In genomic region chr5:137611245-137611602, GRCm38 (mm10) we compare ENCODE assay signal across 8 mouse cellular contexts. TPM values are rescaled to one million over a fixed set of nuclear protein-coding genes. Genes with fewer than 3 reads are reported as not detected.
DNase-seq lines count a peak whose midpoint lies in the region; ATAC-seq and TF ChIP-seq lines count a peak whose summit lies in the region.

No protein-coding gene starts in this region.

- H3K4me3 ChIP-seq in forebrain, embryonic 12.5 days (replicated peaks) = no peak overlapping the region
- no peak overlapping the region for H3K4me3 ChIP-seq in forebrain, postnatal 0 days (ENCODE audit: low read depth, low read length)
- H3K4me3 ChIP-seq in hindbrain, embryonic 12.5 days = peak overlapping the region; percentile 18; the same call in 1 of the 2 replicates
- H3K4me3 ChIP-seq in neural tube, embryonic 15.5 days (replicated peaks) = 0 out of 2 replicates have a peak overlapping the region, but pooled peaks have one; percentile 3

- WGBS in forebrain, embryonic 12.5 days = 37% methylated on average over 6 of the region's 6 CpGs
- 15% methylated on average over 6 of the region's 6 CpGs for WGBS in forebrain, postnatal 0 days
- WGBS in hindbrain, embryonic 12.5 days = 17% methylated on average over 6 of the region's 6 CpGs
- WGBS in neural tube, embryonic 15.5 days = 25% methylated on average over 6 of the region's 6 CpGs

- peaks cover 24% of the 10 kb centered on the region for H3K27me3 ChIP-seq in forebrain, embryonic 12.5 days
- H3K27me3 ChIP-seq in forebrain, postnatal 0 days (ENCODE audit: insufficient read depth, low read length) = peaks cover 6% of the 10 kb centered on the region; the same call in 1 of the 2 replicates
- peaks cover 23% of the 10 kb centered on the region for H3K27me3 ChIP-seq in hindbrain, embryonic 12.5 days
- peaks cover 13% of the 10 kb centered on the region for H3K27me3 ChIP-seq in neural tube, embryonic 15.5 days (replicated peaks)

- no peak for ATAC-seq in forebrain, embryonic 12.5 days (ENCODE audit: low FRiP score)
- no peak for ATAC-seq in forebrain, postnatal 0 days
- peak; percentile 35 for ATAC-seq in hindbrain, embryonic 12.5 days (ENCODE audit: low FRiP score)
- ATAC-seq in neural tube, embryonic 15.5 days (ENCODE audit: low FRiP score) = no peak

- H3K4me2 ChIP-seq in forebrain, embryonic 12.5 days = peak overlapping the region; percentile 19; the same call in 1 of the 2 replicates
- H3K4me2 ChIP-seq in forebrain, postnatal 0 days (ENCODE audit: low read depth) = no peak overlapping the region
- H3K4me2 ChIP-seq in hindbrain, embryonic 12.5 days (replicated peaks) = peak overlapping the region; percentile 38
- H3K4me2 ChIP-seq in neural tube, embryonic 15.5 days = peak overlapping the region; percentile 24

- H3K9me3 ChIP-seq in forebrain, embryonic 12.5 days = no peaks in the 10 kb centered on the region
- H3K9me3 ChIP-seq in forebrain, postnatal 0 days (ENCODE audit: low read length) = no peaks in the 10 kb centered on the region
- no peaks in the 10 kb centered on the region for H3K9me3 ChIP-seq in hindbrain, embryonic 12.5 days (replicated peaks)
- H3K9me3 ChIP-seq in neural tube, embryonic 15.5 days (replicated peaks) = no peaks in the 10 kb centered on the region

- TF ChIP-seq CTCF in forebrain, postnatal 0 days (IDR thresholded peaks at IDR 0.05; ENCODE audit: low read depth) = no peak

- DNase-seq in forebrain, postnatal 0 days = no peak
- DNase-seq in forelimb bud, embryonic 11.5 days (ENCODE audit: low read depth, low spot score) = peak; percentile 77
- peak; percentile 53 for DNase-seq in liver
- no peak for DNase-seq in cerebellum, postnatal 4 days (ENCODE audit: low spot score in 2 of 2)
- DNase-seq in left cerebral cortex, postnatal 36 days (ENCODE audit: low spot score in 2 of 2) = no peak

- H3K36me3 ChIP-seq in forebrain, embryonic 12.5 days (replicated peaks) = no peaks in the 10 kb centered on the region
- no peaks in the 10 kb centered on the region for H3K36me3 ChIP-seq in forebrain, postnatal 0 days (ENCODE audit: insufficient read depth)
- H3K36me3 ChIP-seq in hindbrain, embryonic 12.5 days = no peaks in the 10 kb centered on the region
- no peaks in the 10 kb centered on the region for H3K36me3 ChIP-seq in neural tube, embryonic 15.5 days

- H3K9ac ChIP-seq in forebrain, embryonic 12.5 days = no peak overlapping the region; the same call in 1 of the 2 replicates
- H3K9ac ChIP-seq in forebrain, postnatal 0 days = no peak overlapping the region
- 0 out of 2 replicates have a peak overlapping the region, but pooled peaks have one; percentile 23 for H3K9ac ChIP-seq in hindbrain, embryonic 12.5 days
- no peak overlapping the region for H3K9ac ChIP-seq in neural tube, embryonic 15.5 days (replicated peaks)

- peak overlapping the region; percentile 62 for H3K27ac ChIP-seq in forebrain, embryonic 12.5 days
- H3K27ac ChIP-seq in forebrain, postnatal 0 days (ENCODE audit: low read depth, low read length) = no peak overlapping the region
- peak overlapping the region; percentile 86 for H3K27ac ChIP-seq in hindbrain, embryonic 12.5 days
- H3K27ac ChIP-seq in neural tube, embryonic 15.5 days (replicated peaks) = peak overlapping the region; percentile 69

- H3K4me1 ChIP-seq in forebrain, embryonic 12.5 days = peaks cover 48% of the 10 kb centered on the region
- no peaks in the 10 kb centered on the region for H3K4me1 ChIP-seq in forebrain, postnatal 0 days (ENCODE audit: insufficient read depth)
- H3K4me1 ChIP-seq in hindbrain, embryonic 12.5 days = peaks cover 42% of the 10 kb centered on the region
- peaks cover 20% of the 10 kb centered on the region for H3K4me1 ChIP-seq in neural tube, embryonic 15.5 days

- intact Hi-C loops in left cerebral cortex, postnatal 36 days (cut with DNase I) = no loop called here

RNA-seq across cellular contexts. Expression of gene Pcolce, which starts 2.4 kb away (rescaled TPM):
- 30.6 and 39.7 TPM in 2 replicates for polyA plus RNA-seq in forebrain, embryonic 12.5 days (2016; fragmentation: Nextera tagmentation; extraction: Ambion mirVana)
- total RNA-seq in forebrain, postnatal 0 days (2014; rRNA removed) = 13.1 and 22.5 TPM in 2 replicates
- 18.1 and 20.3 TPM in 2 replicates for polyA plus RNA-seq in forebrain, postnatal 0 days (2015; fragmentation: Nextera tagmentation; extraction: Ambion mirVana)
- polyA plus RNA-seq in hindbrain, embryonic 12.5 days (2016; fragmentation: Nextera tagmentation; extraction: Ambion mirVana) = 66.6 and 82.5 TPM in 2 replicates
- polyA plus RNA-seq in neural tube, embryonic 15.5 days (2015; fragmentation: Nextera tagmentation; extraction: Ambion mirVana) = 48.4 and 54.1 TPM in 2 replicates
- 10 to 100 TPM in 1 of 2 experiments, 1 to 10 TPM in 1; 8.6 to 14.9 TPM for total RNA-seq in left cerebral cortex, postnatal 36 days (2021)

RNA-seq across cellular contexts. Expression of gene Mospd3, which starts 10.4 kb away (rescaled TPM):
- polyA plus RNA-seq in forebrain, embryonic 12.5 days (2016; fragmentation: Nextera tagmentation; extraction: Ambion mirVana) = 25.7 and 29.0 TPM in 2 replicates
- total RNA-seq in forebrain, postnatal 0 days (2014; rRNA removed) = 4.9 and 5.8 TPM in 2 replicates
- polyA plus RNA-seq in forebrain, postnatal 0 days (2015; fragmentation: Nextera tagmentation; extraction: Ambion mirVana) = 61.5 and 67.9 TPM in 2 replicates
- polyA plus RNA-seq in hindbrain, embryonic 12.5 days (2016; fragmentation: Nextera tagmentation; extraction: Ambion mirVana) = 38.7 and 40.0 TPM in 2 replicates
- 64.6 and 66.9 TPM in 2 replicates for polyA plus RNA-seq in neural tube, embryonic 15.5 days (2015; fragmentation: Nextera tagmentation; extraction: Ambion mirVana)
- 10 to 100 TPM; 19.4 to 26.4 TPM for total RNA-seq in left cerebral cortex, postnatal 36 days (2021)

RNA-seq across cellular contexts. Expression of gene Fbxo24, which starts 17.6 kb away (rescaled TPM):
- polyA plus RNA-seq in forebrain, embryonic 12.5 days (2016; fragmentation: Nextera tagmentation; extraction: Ambion mirVana) = 0.26 and 0.45 TPM in 2 replicates
- 0.23 and 0.24 TPM in 2 replicates for total RNA-seq in forebrain, postnatal 0 days (2014; rRNA removed)
- polyA plus RNA-seq in forebrain, postnatal 0 days (2015; fragmentation: Nextera tagmentation; extraction: Ambion mirVana) = 0.09 and 0.10 TPM in 2 replicates
- polyA plus RNA-seq in hindbrain, embryonic 12.5 days (2016; fragmentation: Nextera tagmentation; extraction: Ambion mirVana) = 0.23 and 0.25 TPM in 2 replicates
- polyA plus RNA-seq in neural tube, embryonic 15.5 days (2015; fragmentation: Nextera tagmentation; extraction: Ambion mirVana) = 0.09 and 0.17 TPM in 2 replicates
- under 1 TPM; 0.20 to 0.25 TPM for total RNA-seq in left cerebral cortex, postnatal 36 days (2021)

RNA-seq across cellular contexts. Expression of gene Lrch4, which starts 17.7 kb away (rescaled TPM):
- 29.8 and 35.1 TPM in 2 replicates for polyA plus RNA-seq in forebrain, embryonic 12.5 days (2016; fragmentation: Nextera tagmentation; extraction: Ambion mirVana)
- total RNA-seq in forebrain, postnatal 0 days (2014; rRNA removed) = 3.3 and 5.6 TPM in 2 replicates
- polyA plus RNA-seq in forebrain, postnatal 0 days (2015; fragmentation: Nextera tagmentation; extraction: Ambion mirVana) = 11.3 and 12.8 TPM in 2 replicates
- 32.4 and 34.3 TPM in 2 replicates for polyA plus RNA-seq in hindbrain, embryonic 12.5 days (2016; fragmentation: Nextera tagmentation; extraction: Ambion mirVana)
- 16.0 and 27.4 TPM in 2 replicates for polyA plus RNA-seq in neural tube, embryonic 15.5 days (2015; fragmentation: Nextera tagmentation; extraction: Ambion mirVana)
- 10 to 100 TPM; 11.3 to 19.4 TPM for total RNA-seq in left cerebral cortex, postnatal 36 days (2021)

RNA-seq across cellular contexts. Expression of gene Gm20605, which starts 17.8 kb away (rescaled TPM):
- 9.6 and 10.1 TPM in 2 replicates for polyA plus RNA-seq in forebrain, embryonic 12.5 days (2016; fragmentation: Nextera tagmentation; extraction: Ambion mirVana)
- 3.6 and 6.1 TPM in 2 replicates for total RNA-seq in forebrain, postnatal 0 days (2014; rRNA removed)
- 1.9 and 2.4 TPM in 2 replicates for polyA plus RNA-seq in forebrain, postnatal 0 days (2015; fragmentation: Nextera tagmentation; extraction: Ambion mirVana)
- polyA plus RNA-seq in hindbrain, embryonic 12.5 days (2016; fragmentation: Nextera tagmentation; extraction: Ambion mirVana) = 8.3 and 10.8 TPM in 2 replicates
- polyA plus RNA-seq in neural tube, embryonic 15.5 days (2015; fragmentation: Nextera tagmentation; extraction: Ambion mirVana) = 7.9 and 9.0 TPM in 2 replicates
- 10 to 100 TPM in 1 of 2 experiments, 1 to 10 TPM in 1; 5.5 to 11.7 TPM for total RNA-seq in left cerebral cortex, postnatal 36 days (2021)

Comparison
In these comparisons a context has a peak if more than half of its experiments do, and no peak if none do; other contexts are left out.
1. H3K4me3 ChIP-seq: peak in hindbrain, embryonic 12.5 days (single experiment) and neural tube, embryonic 15.5 days (single experiment); none in forebrain, embryonic 12.5 days (single experiment) and forebrain, postnatal 0 days (single experiment).
2. DNase-seq: peak in forelimb bud, embryonic 11.5 days (single experiment) and liver (single experiment); none in forebrain, postnatal 0 days (single experiment), cerebellum, postnatal 4 days (0 of 2) and left cerebral cortex, postnatal 36 days (0 of 2).